Mouse (Mus musculus) kidney, embryonic 16.5 days (tissue): ENCODE measurements around the gene Rnf39. TPM values are rescaled to one million over a fixed set of nuclear protein-coding genes. Genes with fewer than 3 reads are reported as not detected.
"Not testable (repeated sequence)": the region's sequence is repeated elsewhere in the genome, so short reads cannot be mapped to it uniquely, and the experiment has no call there.

Source experiments
- ATAC-seq: fragments of 200-750 bp; cut with Nextera tagmentation; 2 replicates; pipeline ENCODE4 v1.8.0; 2017; ENCODE audit warnings: moderate TSS enrichment; ENCODE audit not compliant: low FRiP score, low TSS enrichment
- H3K27ac ChIP-seq: fragments of 300-500 bp; sonication (generic); 2 replicates; pipeline ENCODE4 v1.5.1; 2014; ENCODE audit warnings: low read length
- H3K27me3 ChIP-seq: fragments of 300-500 bp; sonication (generic); 2 replicates; pipeline ENCODE4 v1.6.1; 2014; ENCODE audit warnings: low read length, control low read depth, mixed read lengths; ENCODE audit not compliant: insufficient read depth
- H3K36me3 ChIP-seq: fragments of 300-500 bp; sonication (generic); 2 replicates; pipeline ENCODE4 v1.6.1; 2014; ENCODE audit warnings: low read length, control low read depth, mixed read lengths; ENCODE audit not compliant: insufficient read depth
- H3K4me1 ChIP-seq: fragments of 300-500 bp; sonication (generic); 2 replicates; pipeline ENCODE4 v1.6.1; 2014; ENCODE audit warnings: low read length, control low read depth, mixed read lengths; ENCODE audit not compliant: insufficient read depth
- H3K4me2 ChIP-seq: fragments of 300-500 bp; sonication (generic); replicated peaks from 2 replicates; pipeline ENCODE4 v1.6.1; 2014; ENCODE audit warnings: low read depth, low read length
- H3K4me3 ChIP-seq: fragments of 300-500 bp; sonication (generic); 2 replicates; pipeline ENCODE4 v1.5.1; 2014; ENCODE audit warnings: mild to moderate bottlenecking, low read length
- H3K9ac ChIP-seq: fragments of 300-500 bp; sonication (generic); replicated peaks from 2 replicates; pipeline ENCODE4 v1.6.1; 2014; ENCODE audit warnings: low read length
- H3K9me3 ChIP-seq: fragments of 300-500 bp; sonication (generic); 2 replicates; pipeline ENCODE4 v1.6.1; 2016; ENCODE audit warnings: low read length, control low read depth
- WGBS: fragments of 180-500 bp; shearing (Covaris S2); extraction: QIAGEN DNeasy Blood & Tissue Kit; methylation state at CpG from one replicate; pipeline ENCODE4 v1.1.7; 2014; 5-methylcytosine and 5-hydroxymethylcytosine counted together
- polyA plus RNA-seq: library from polyadenylated mRNA; unstranded; fragments of >200 nt; fragmentation: Nextera tagmentation; extraction: Ambion mirVana; gene quantifications from 2 replicates; pipeline ENCODE4 v1.2.1, GENCODE M21; 2015

Rnf39 gene
- polyA plus RNA-seq, 1 experiment from 2014 or later, result 0.27 TPM

- Histone ChIP-seq H3K27me3 (no peaks in the 10 kb centered on the region), H3K4me1 (no peaks in the 10 kb centered on the region), H3K9ac (no peak overlapping the region), H3K27ac (no peak overlapping the region), H3K4me3 (no peak overlapping the region), H3K9me3 (no peaks in the 10 kb centered on the region), H3K4me2 (no peak overlapping the region), H3K36me3 (no peaks in the 10 kb centered on the region)
- 84% methylated on average over 3 of the region's 3 CpGs for WGBS
- ATAC-seq, result no peak
These were observed 30.1 kb downstream of the Rnf39 start for GRCm38 (mm10) chr17:36972791-36973190.

- Histone ChIP-seq H3K9ac (no peak overlapping the region), H3K9me3 (no peaks in the 10 kb centered on the region), H3K36me3 (no peaks in the 10 kb centered on the region), H3K4me1 (no peaks in the 10 kb centered on the region), H3K27me3 (no peaks in the 10 kb centered on the region), H3K4me2 (no peak overlapping the region), H3K4me3 (no peak overlapping the region), H3K27ac (no peak overlapping the region)
- WGBS, result 53% methylated on average over 8 of the region's 8 CpGs
- ATAC-seq, result no peak
These were observed 30.6 kb downstream of the Rnf39 start for GRCm38 (mm10) chr17:36973271-36973787.

DNA sequence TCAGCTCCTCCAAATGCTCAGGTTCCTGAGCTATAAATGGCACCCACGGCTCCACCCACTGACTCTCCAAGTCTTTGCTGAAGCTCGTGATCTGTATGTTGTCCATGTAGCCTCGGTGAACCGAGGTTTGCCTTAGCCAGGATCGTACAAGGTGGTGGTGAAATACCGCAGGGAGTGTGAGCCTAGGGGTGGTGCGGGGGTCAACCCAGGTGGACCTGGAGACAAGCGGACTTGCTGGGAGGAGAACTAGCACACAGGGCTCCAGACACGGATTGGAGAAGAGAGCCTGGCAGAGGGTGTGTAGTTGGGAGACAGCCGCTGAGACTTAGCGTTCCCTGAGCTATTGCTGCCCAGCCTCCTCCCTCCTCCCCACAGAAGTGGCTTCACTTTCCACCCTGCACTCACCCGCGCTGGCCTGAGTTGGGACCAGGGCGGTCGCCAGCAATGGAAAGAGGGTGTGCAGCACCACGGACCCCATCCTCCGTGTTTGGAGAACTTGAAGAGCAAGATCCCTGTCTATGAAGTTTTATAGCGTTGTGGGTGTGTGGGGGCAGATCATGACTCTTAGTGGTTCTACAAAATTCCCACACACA is 38.6 kb downstream of the Rnf39 start, which contains the start of gene 2410137M14Rik:
2410137M14Rik (minus strand) TSS at position 17 of the 593 bp plus-strand sequence.
- 0 out of 2 replicates have a peak, but pooled peaks cover 6% of the 10 kb centered on the region for H3K27me3 ChIP-seq
- 10% methylated on average over 18 of the region's 18 CpGs for WGBS
- H3K9ac ChIP-seq, result no peak within 1 kb of the TSS
- H3K4me1 ChIP-seq, result peaks cover 15% of the 10 kb centered on the region
- ATAC-seq, result 0 out of 2 replicates have a peak, but pooled peaks have one; percentile 39
- H3K9me3 ChIP-seq, result no peaks in the 10 kb centered on the region
- H3K27ac ChIP-seq, result no peak within 1 kb of the TSS
- no peaks in the 10 kb centered on the region for H3K36me3 ChIP-seq
- H3K4me3 ChIP-seq, result peak within 1 kb of the TSS; percentile 18
- peak within 1 kb of the TSS; percentile 47 for H3K4me2 ChIP-seq

DNA sequence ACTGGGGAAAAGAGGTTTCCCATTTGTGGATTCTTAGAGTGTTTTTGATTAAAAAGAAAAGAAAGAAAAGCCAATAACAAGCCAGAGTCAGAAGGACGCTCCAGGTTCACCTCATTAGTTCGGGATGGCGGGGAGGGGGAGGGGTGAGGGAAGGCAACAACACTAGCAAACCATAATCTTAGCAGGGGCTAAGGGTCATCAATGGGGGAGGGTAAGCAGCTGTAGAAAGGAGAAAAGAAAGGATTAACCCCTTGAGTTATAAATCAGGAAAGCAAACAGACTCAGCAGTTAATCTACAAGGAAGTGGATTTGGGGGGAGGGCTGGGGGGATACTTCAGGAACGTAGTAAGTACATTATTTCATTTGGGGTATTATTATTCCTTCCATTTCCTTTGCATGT is 39.1 kb downstream of the Rnf39 start:
- peak overlapping the region; percentile 18 for H3K4me3 ChIP-seq
- 10% methylated on average over 4 of the region's 4 CpGs for WGBS
- no peak for ATAC-seq

GRCm38 (mm10) chr17:36982253-36983155 is 39.8 kb downstream of the Rnf39 start:
- H3K4me2 ChIP-seq, result no peak overlapping the region
- no peaks in the 10 kb centered on the region for H3K36me3 ChIP-seq
- H3K4me3 ChIP-seq, result no peak overlapping the region
- peaks cover 16% of the 10 kb centered on the region; the same call in 1 of the 2 replicates for H3K27me3 ChIP-seq
- no peak overlapping the region for H3K27ac ChIP-seq
- 29% methylated on average over 5 of the region's 5 CpGs for WGBS
- no peak for ATAC-seq
- peaks cover 15% of the 10 kb centered on the region for H3K4me1 ChIP-seq
- no peaks in the 10 kb centered on the region for H3K9me3 ChIP-seq
- H3K9ac ChIP-seq, result no peak overlapping the region

More for the DNA sequence above, 39.1 kb downstream of the Rnf39 start:
- Histone ChIP-seq H3K4me1 (peaks cover 15% of the 10 kb centered on the region), H3K27me3 (peaks cover 10% of the 10 kb centered on the region; the same call in 1 of the 2 replicates), H3K4me2 (peak overlapping the region; percentile 47), H3K9me3 (no peaks in the 10 kb centered on the region), H3K9ac (no peak overlapping the region), H3K27ac (no peak overlapping the region), H3K36me3 (no peaks in the 10 kb centered on the region)

- Histone ChIP-seq H3K4me1 (no peaks in the 10 kb centered on the region), H3K27me3 (peaks cover 33% of the 10 kb centered on the region), H3K4me2 (peak overlapping the region; percentile 39), H3K9ac (no peak overlapping the region; the same call in 1 of the 2 replicates), H3K36me3 (no peaks in the 10 kb centered on the region), H3K4me3 (peak overlapping the region; percentile 30), H3K9me3 (no peaks in the 10 kb centered on the region), H3K27ac (no peak overlapping the region)
- 8% methylated on average over 24 of the region's 24 CpGs for WGBS
- ATAC-seq, result no peak
These were observed 45.8 kb downstream of the Rnf39 start for GRCm38 (mm10) chr17:36988475-36988874.

GRCm38 (mm10) chr17:36989437-36989836 is 46.7 kb downstream of the Rnf39 start, which contains the start of gene H2-M5:
H2-M5 (minus strand) TSS chr17:36989537.
- H3K9ac ChIP-seq, result no peak within 1 kb of the TSS; the same call in 1 of the 2 replicates
- no peak within 1 kb of the TSS for H3K27ac ChIP-seq
- H3K36me3 ChIP-seq, result no peaks in the 10 kb centered on the region
- H3K4me3 ChIP-seq, result peak within 1 kb of the TSS; percentile 30
- 15% methylated on average over 5 of the region's 5 CpGs for WGBS
- H3K9me3 ChIP-seq, result no peaks in the 10 kb centered on the region
- no peak for ATAC-seq
- H3K4me2 ChIP-seq, result peak within 1 kb of the TSS; percentile 39
- no peaks in the 10 kb centered on the region for H3K4me1 ChIP-seq
- peaks cover 33% of the 10 kb centered on the region for H3K27me3 ChIP-seq

GRCm38 (mm10) chr17:36990630-36991029 is 47.9 kb downstream of the Rnf39 start:
- H3K9me3 ChIP-seq, ATAC-seq, H3K4me3 ChIP-seq, H3K4me1 ChIP-seq, H3K4me2 ChIP-seq, H3K27ac ChIP-seq, H3K9ac ChIP-seq, H3K36me3 ChIP-seq: not testable (repeated sequence)
- H3K27me3 ChIP-seq, result peaks cover 33% of the 10 kb centered on the region
- WGBS, result 97% methylated on average over 6 of the region's 6 CpGs

GRCm38 (mm10) chr17:36992336-36993104 is 49.8 kb downstream of the Rnf39 start:
- peaks cover 23% of the 10 kb centered on the region for H3K27me3 ChIP-seq
- WGBS, result 64% methylated on average over 3 of the region's 3 CpGs
- no peak for ATAC-seq

More at GRCm38 (mm10) chr17:36992336-36993104, 49.8 kb downstream of the Rnf39 start:
- no peaks in the 10 kb centered on the region for H3K4me1 ChIP-seq
- no peak overlapping the region for H3K9ac ChIP-seq
- no peaks in the 10 kb centered on the region for H3K36me3 ChIP-seq
- H3K9me3 ChIP-seq, result no peaks in the 10 kb centered on the region
- H3K4me2 ChIP-seq, result no peak overlapping the region
- H3K27ac ChIP-seq, result no peak overlapping the region
- no peak overlapping the region for H3K4me3 ChIP-seq
